Mouse (Mus musculus) spleen, adult 2 months (tissue): Measurements from ENCODE around the gene E2f7.

Experiments used
- CTCF ChIP-seq: fragments of 200-500 bp; IDR thresholded peaks from 2 replicates; pipeline ENCODE4 v1.5.1; 2011; ENCODE audit warnings: mild to moderate bottlenecking, inconsistent platforms; ENCODE audit not compliant: insufficient read depth, insufficient read length, insufficient replicate concordance; ENCODE audit errors: extremely low read depth
- POLR2A ChIP-seq: fragments of 200-500 bp; IDR thresholded peaks from 2 replicates; pipeline ENCODE4 v1.6.1; 2011; ENCODE audit warnings: low read depth, low read length, inconsistent platforms

GRCm38 (mm10) chr10:110811209-110811861, 66.1 kb downstream of the E2f7 start:
- TF ChIP-seq POLR2A (no peak), CTCF (no peak)
